Mouse (Mus musculus) ES-Bruce4 (cell line): ENCODE data around the gene Sun5.

ENCODE experiments used
- CTCF ChIP-seq: IDR thresholded peaks from one replicate; pipeline ENCODE4 v1.8.1; 2011; ENCODE audit warnings: low read depth, low read length
- EP300 ChIP-seq: IDR thresholded peaks from 2 replicates; pipeline ENCODE4 v1.6.1; 2011; ENCODE audit warnings: low read depth, low read length; ENCODE audit not compliant: insufficient read depth
- POLR2A ChIP-seq: IDR thresholded peaks from one replicate; pipeline ENCODE4 v1.8.1; 2011; ENCODE audit warnings: low read length; ENCODE audit not compliant: insufficient read depth

GRCm38 (mm10) chr2:153906626-153907025, 35.7 kb upstream of the Sun5 start:
- TF ChIP-seq CTCF, result no peak
- TF ChIP-seq EP300, result no peak
- no peak for TF ChIP-seq POLR2A
